Mouse (Mus musculus) embryonic fibroblast, embryonic 13.5 days (primary cell): ENCODE results near the gene Lgr4.

Experiments used
- CTCF ChIP-seq: IDR thresholded peaks from 2 replicates; pipeline ENCODE4 v1.5.1; 2011; ENCODE audit warnings: mild to moderate bottlenecking, control low read depth, low read length, moderate library complexity, borderline replicate concordance; ENCODE audit not compliant: insufficient read depth
- POLR2A ChIP-seq: IDR thresholded peaks from 2 replicates; pipeline ENCODE4 v1.6.1; 2011; ENCODE audit warnings: low read depth, mild to moderate bottlenecking, control low read depth, low read length, moderate library complexity

GRCm38 (mm10) chr2:109891031-109891430 is 26.4 kb upstream of the Lgr4 start:
- TF ChIP-seq POLR2A (no peak; the same call in 1 of the 2 replicates), CTCF (no peak)
